Mouse (Mus musculus): ENCODE data around the gene Pcif1.

DNA sequence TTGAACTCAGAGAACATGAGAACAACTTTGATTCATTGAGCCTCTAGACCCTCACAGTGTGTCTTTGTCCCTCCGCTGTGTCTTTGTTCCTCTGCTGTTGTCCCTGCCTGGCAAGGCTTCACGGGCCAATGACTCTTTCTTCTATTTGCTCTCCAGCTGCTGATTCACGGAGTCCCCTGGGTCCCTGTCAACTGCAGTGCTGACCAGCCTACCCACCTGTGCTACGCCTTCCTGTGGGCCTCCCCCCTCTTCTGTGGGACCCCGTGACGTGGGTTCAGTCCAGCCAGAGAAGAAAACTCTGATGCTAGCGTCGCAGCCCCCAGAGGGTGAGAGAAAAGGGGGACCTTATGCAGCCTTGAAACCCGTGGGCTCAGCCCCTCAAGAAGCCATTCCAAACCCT is 3.5 kb downstream of the Pcif1 start:
- TF ChIP-seq CTCF (conservative IDR thresholded peaks at IDR 0.05; ENCODE audit: insufficient read depth, insufficient read length, low read depth, low read length) (no peak), POLR2A (IDR thresholded peaks at IDR 0.05; ENCODE audit: low read depth, low read length) (no peak)

Measured in kidney, adult 2 months (tissue).